Mouse (Mus musculus) hindbrain, embryonic 16.5 days (tissue): ENCODE measurements around the gene Gtf2a2. TPM values are rescaled to one million over a fixed set of nuclear protein-coding genes. Genes with fewer than 3 reads are reported as not detected.

Experiments
- ATAC-seq: fragments of 200-750 bp; cut with Nextera tagmentation; 2 replicates; pipeline ENCODE4 v1.8.0; 2017; ENCODE audit warnings: moderate TSS enrichment, moderate library complexity
- H3K27ac ChIP-seq: fragments of 300-500 bp; sonication (generic); 2 replicates; pipeline ENCODE4 v1.5.1; 2014; ENCODE audit warnings: low read depth, mild to moderate bottlenecking, control low read depth, low read length, moderate library complexity
- H3K27me3 ChIP-seq: fragments of 300-500 bp; sonication (generic); replicated peaks from 2 replicates; pipeline ENCODE4 v1.6.1; 2014; ENCODE audit warnings: low read length; ENCODE audit not compliant: control insufficient read depth, insufficient read depth
- H3K36me3 ChIP-seq: fragments of 300-500 bp; sonication (generic); 2 replicates; pipeline ENCODE4 v1.6.1; 2014; ENCODE audit warnings: mild to moderate bottlenecking, low read length, moderate library complexity, mixed read lengths; ENCODE audit not compliant: control insufficient read depth, insufficient read depth
- H3K4me1 ChIP-seq: fragments of 300-500 bp; sonication (generic); 2 replicates; pipeline ENCODE4 v1.6.1; 2014; ENCODE audit warnings: low read depth, low read length; ENCODE audit not compliant: control insufficient read depth, insufficient read depth
- H3K4me2 ChIP-seq: fragments of 300-500 bp; sonication (generic); 2 replicates; pipeline ENCODE4 v1.6.1; 2014; ENCODE audit warnings: mild to moderate bottlenecking, low read length, control low read depth, moderate library complexity
- H3K4me3 ChIP-seq: fragments of 300-500 bp; sonication (generic); 2 replicates; pipeline ENCODE4 v1.5.1; 2014; ENCODE audit warnings: mild to moderate bottlenecking, low read length, control low read depth, moderate library complexity
- H3K9ac ChIP-seq: fragments of 300-500 bp; sonication (generic); 2 replicates; pipeline ENCODE4 v1.6.1; 2014; ENCODE audit warnings: low read depth, mild to moderate bottlenecking, control low read depth, low read length, moderate library complexity
- H3K9me3 ChIP-seq: fragments of 300-500 bp; sonication (generic); 2 replicates; pipeline ENCODE4 v1.6.1; 2014; ENCODE audit warnings: mild to moderate bottlenecking, low read length, moderate library complexity; ENCODE audit not compliant: control insufficient read depth
- WGBS: fragments of 180-500 bp; shearing (Covaris S2); extraction: QIAGEN DNeasy Blood & Tissue Kit; methylation state at CpG from one replicate; pipeline ENCODE4 v1.1.7; 2014; 5-methylcytosine and 5-hydroxymethylcytosine counted together
- polyA plus RNA-seq: library from polyadenylated mRNA; unstranded; fragments of >200 nt; fragmentation: Nextera tagmentation; extraction: Ambion mirVana; gene quantifications from 2 replicates; pipeline ENCODE4 v1.2.1, GENCODE M21; 2015

Gene Gtf2a2
- polyA plus RNA-seq, 1 experiment from 2014 or later = 196 TPM

GRCm38 (mm10) chr9:70046255-70046654, 33.9 kb downstream of the Gtf2a2 start:
- WGBS = 92% methylated on average over 6 of the region's 6 CpGs
- H3K4me3 ChIP-seq = no peak overlapping the region
- H3K9me3 ChIP-seq = no peaks in the 10 kb centered on the region
- no peak overlapping the region for H3K9ac ChIP-seq
- H3K4me1 ChIP-seq = no peaks in the 10 kb centered on the region
- no peaks in the 10 kb centered on the region for H3K36me3 ChIP-seq
- no peaks in the 10 kb centered on the region for H3K27me3 ChIP-seq
- no peak overlapping the region for H3K27ac ChIP-seq
- no peak overlapping the region for H3K4me2 ChIP-seq
- ATAC-seq = no peak

- no peaks in the 10 kb centered on the region for H3K9me3 ChIP-seq
- H3K4me1 ChIP-seq = no peaks in the 10 kb centered on the region
- H3K36me3 ChIP-seq = no peaks in the 10 kb centered on the region
- ATAC-seq = no peak
- no peaks in the 10 kb centered on the region for H3K27me3 ChIP-seq
- H3K27ac ChIP-seq = no peak overlapping the region
- no peak overlapping the region for H3K9ac ChIP-seq
- no peak overlapping the region for H3K4me3 ChIP-seq
- H3K4me2 ChIP-seq = no peak overlapping the region
- WGBS = 66% methylated on average over 3 of the region's 3 CpGs
Observed at GRCm38 (mm10) chr9:70047839-70048238, 35.5 kb downstream of the Gtf2a2 start.

- Histone ChIP-seq H3K9ac (no peak overlapping the region), H3K9me3 (no peaks in the 10 kb centered on the region), H3K27ac (no peak overlapping the region), H3K27me3 (no peaks in the 10 kb centered on the region), H3K4me2 (no peak overlapping the region), H3K4me3 (no peak overlapping the region), H3K36me3 (no peaks in the 10 kb centered on the region), H3K4me1 (no peaks in the 10 kb centered on the region)
- WGBS = 55% methylated on average over 5 of the region's 5 CpGs
- no peak for ATAC-seq
Observed at GRCm38 (mm10) chr9:70048280-70048679, 35.9 kb downstream of the Gtf2a2 start.

- H3K4me3 ChIP-seq = no peak overlapping the region
- H3K27ac ChIP-seq = no peak overlapping the region
- H3K4me1 ChIP-seq = no peaks in the 10 kb centered on the region
- no peak for ATAC-seq
- H3K27me3 ChIP-seq = no peaks in the 10 kb centered on the region
- no peak overlapping the region for H3K4me2 ChIP-seq
- no peaks in the 10 kb centered on the region for H3K9me3 ChIP-seq
- H3K36me3 ChIP-seq = no peaks in the 10 kb centered on the region
- WGBS = 58% methylated on average over 6 of the region's 6 CpGs
- H3K9ac ChIP-seq = no peak overlapping the region
Observed at GRCm38 (mm10) chr9:70048751-70049415, 36.5 kb downstream of the Gtf2a2 start.

GRCm38 (mm10) chr9:70049416-70049783, 37.0 kb downstream of the Gtf2a2 start:
- Histone ChIP-seq H3K27me3 (no peaks in the 10 kb centered on the region), H3K36me3 (no peaks in the 10 kb centered on the region), H3K4me3 (no peak overlapping the region), H3K27ac (no peak overlapping the region), H3K9me3 (no peaks in the 10 kb centered on the region), H3K4me2 (no peak overlapping the region), H3K9ac (no peak overlapping the region), H3K4me1 (no peaks in the 10 kb centered on the region)
- WGBS = 27% methylated on average over 3 of the region's 3 CpGs
- no peak for ATAC-seq

GRCm38 (mm10) chr9:70049839-70050238, 37.5 kb downstream of the Gtf2a2 start:
- H3K27ac ChIP-seq = no peak overlapping the region
- no peak for ATAC-seq
- H3K4me1 ChIP-seq = no peaks in the 10 kb centered on the region
- H3K4me2 ChIP-seq = no peak overlapping the region
- no peak overlapping the region for H3K4me3 ChIP-seq
- no peak overlapping the region for H3K9ac ChIP-seq
- H3K9me3 ChIP-seq = no peaks in the 10 kb centered on the region
- 50% methylated on average over 8 of the region's 8 CpGs for WGBS
- H3K36me3 ChIP-seq = no peaks in the 10 kb centered on the region
- no peaks in the 10 kb centered on the region for H3K27me3 ChIP-seq

- Histone ChIP-seq H3K4me2 (no peak overlapping the region), H3K27ac (no peak overlapping the region), H3K27me3 (no peaks in the 10 kb centered on the region), H3K4me1 (no peaks in the 10 kb centered on the region), H3K4me3 (no peak overlapping the region), H3K9ac (no peak overlapping the region), H3K36me3 (no peaks in the 10 kb centered on the region), H3K9me3 (no peaks in the 10 kb centered on the region)
- 49% methylated on average over 3 of the region's 3 CpGs for WGBS
- no peak for ATAC-seq
Observed at GRCm38 (mm10) chr9:70052730-70053129, 40.4 kb downstream of the Gtf2a2 start.

GRCm38 (mm10) chr9:70053411-70053810, 41.1 kb downstream of the Gtf2a2 start:
- no peak for ATAC-seq
- Histone ChIP-seq H3K36me3 (no peaks in the 10 kb centered on the region), H3K4me1 (no peaks in the 10 kb centered on the region), H3K9ac (no peak overlapping the region), H3K4me2 (no peak overlapping the region), H3K27ac (no peak overlapping the region), H3K27me3 (no peaks in the 10 kb centered on the region), H3K4me3 (no peak overlapping the region), H3K9me3 (no peaks in the 10 kb centered on the region)
- WGBS = 40% methylated on average over 3 of the region's 3 CpGs

GRCm38 (mm10) chr9:70062012-70062411, 49.7 kb downstream of the Gtf2a2 start:
- no peaks in the 10 kb centered on the region for H3K4me1 ChIP-seq
- H3K9ac ChIP-seq = no peak overlapping the region
- no peak overlapping the region for H3K4me3 ChIP-seq
- no peak overlapping the region for H3K4me2 ChIP-seq
- H3K9me3 ChIP-seq = no peaks in the 10 kb centered on the region
- WGBS = 93% methylated on average over 3 of the region's 3 CpGs
- no peak overlapping the region for H3K27ac ChIP-seq
- no peak for ATAC-seq
- no peaks in the 10 kb centered on the region for H3K36me3 ChIP-seq
- no peaks in the 10 kb centered on the region for H3K27me3 ChIP-seq

- H3K36me3 ChIP-seq = no peaks in the 10 kb centered on the region
- H3K27me3 ChIP-seq = no peaks in the 10 kb centered on the region
- H3K4me2 ChIP-seq = no peak overlapping the region
- 93% methylated on average over 3 of the region's 3 CpGs for WGBS
- H3K4me3 ChIP-seq = no peak overlapping the region
- ATAC-seq = no peak
- H3K27ac ChIP-seq = no peak overlapping the region
- no peaks in the 10 kb centered on the region for H3K9me3 ChIP-seq
- H3K4me1 ChIP-seq = no peaks in the 10 kb centered on the region
- H3K9ac ChIP-seq = no peak overlapping the region
Observed at GRCm38 (mm10) chr9:70067497-70067896, 55.1 kb downstream of the Gtf2a2 start.
